Mouse (Mus musculus) CH12.LX (cell line): ENCODE measurements at regions not wholly inside any gene's neighbourhood (a gene's known extent, or its start where the extent isn't known, plus 50 kb on each side); places are given as distances from the start of the nearest gene placed in this dataset.

Experiments
- BHLHE40 ChIP-seq: IDR thresholded peaks from 2 replicates; pipeline ENCODE4 v1.6.1; 2011; ENCODE audit warnings: mild to moderate bottlenecking, low read depth, low read length, improper control_type of control experiment
- CTCF ChIP-seq, 2 experiments: IDR thresholded peaks in 1 of 2; conservative IDR thresholded peaks in 1 of 2; 2 replicates each; pipeline ENCODE4 v1.5.1; 2011 to 2012; ENCODE audit warnings: low read depth in 2 of 2, low read length in 2 of 2, improper control_type of control experiment in 1 of 2, inconsistent platforms in 1 of 2, mild to moderate bottlenecking in 1 of 2, moderate library complexity in 1 of 2
- HCFC1 ChIP-seq: IDR thresholded peaks from 2 replicates; pipeline ENCODE4 v1.6.1; 2012; ENCODE audit warnings: low read depth, mild to moderate bottlenecking, inconsistent platforms, low read length, improper control_type of control experiment
- POLR2A ChIP-seq: IDR thresholded peaks from 2 replicates; pipeline ENCODE4 v1.6.1; 2011; ENCODE audit warnings: low read depth, mild to moderate bottlenecking, improper control_type of control experiment, low read length
- ZC3H11A ChIP-seq: IDR thresholded peaks from 2 replicates; pipeline ENCODE4 v1.6.1; 2012; ENCODE audit warnings: low read depth, mild to moderate bottlenecking, inconsistent platforms, low read length, improper control_type of control experiment
- ZMIZ1 ChIP-seq: IDR thresholded peaks from 2 replicates; pipeline ENCODE4 v1.6.1; 2012; ENCODE audit warnings: low read depth, mild to moderate bottlenecking, inconsistent platforms, low read length, improper control_type of control experiment

- TF ChIP-seq ZC3H11A (no peak), CTCF (conservative IDR thresholded peaks at IDR 0.05 in 1 of 2, IDR thresholded peaks at IDR 0.05 in 1 of 2; ENCODE audit: low read depth in 2 of 2, low read length in 2 of 2) (no peak), HCFC1 (no peak), POLR2A (no peak), BHLHE40 (no peak), ZMIZ1 (no peak)
Observed at GRCm38 (mm10) chr15:90789941-90790340, 110.7 kb upstream of the Cpne8 start.
